Mouse (Mus musculus) heart, adult 9 months (tissue): ENCODE data around the gene Hsp90aa1.
"Not testable (repeated sequence)": the region's sequence is repeated elsewhere in the genome, so short reads cannot be mapped to it uniquely, and the experiment has no call there.

ENCODE experiments used
- DNase-seq, 2 experiments: peaks; one replicate each; pipeline ENCODE4 v3.0.0; 2022; ENCODE audit warnings: low spot score in 2 of 2

Hsp90aa1 gene

GRCm38 (mm10) chr12:110698523-110699170 is 3.9 kb downstream of the Hsp90aa1 start:
- DNase-seq, result no peak

GRCm38 (mm10) chr12:110698080-110698479 is 4.4 kb downstream of the Hsp90aa1 start:
- DNase-seq, result no peak

- DNase-seq, result no peak
These were observed 5.1 kb downstream of the Hsp90aa1 start for GRCm38 (mm10) chr12:110697457-110697856.

GRCm38 (mm10) chr12:110696975-110697400 is 5.5 kb downstream of the Hsp90aa1 start:
- no peak for DNase-seq

GRCm38 (mm10) chr12:110696173-110696974 is 6.2 kb downstream of the Hsp90aa1 start:
- DNase-seq, result peak; percentile 96

GRCm38 (mm10) chr12:110695676-110696171 is 6.8 kb downstream of the Hsp90aa1 start:
- DNase-seq, result peak; percentile 38 to 49

- DNase-seq, result not testable (repeated sequence)
These were observed 9.2 kb downstream of the Hsp90aa1 start for GRCm38 (mm10) chr12:110693378-110693777.

- DNase-seq, result no peak
These were observed 12.4 kb downstream of the Hsp90aa1 start for GRCm38 (mm10) chr12:110689919-110690643.

GRCm38 (mm10) chr12:110688921-110689320 is 13.6 kb downstream of the Hsp90aa1 start:
- DNase-seq, result not testable (repeated sequence)

- DNase-seq, result peak; percentile 46 to 66
These were observed 14.4 kb downstream of the Hsp90aa1 start for GRCm38 (mm10) chr12:110687894-110688734.

GRCm38 (mm10) chr12:110683580-110683979 is 18.9 kb downstream of the Hsp90aa1 start:
- no peak for DNase-seq

GRCm38 (mm10) chr12:110682561-110683299 is 19.8 kb downstream of the Hsp90aa1 start, which contains the start of gene 1700001K19Rik:
1700001K19Rik (minus strand) TSS chr12:110682619.
- DNase-seq, result no peak

GRCm38 (mm10) chr12:110681878-110682277 is 20.6 kb downstream of the Hsp90aa1 start:
- no peak for DNase-seq

- DNase-seq, result peak in 1 of 2 experiments; percentile 27
These were observed 21.3 kb downstream of the Hsp90aa1 start for GRCm38 (mm10) chr12:110681191-110681590.

- DNase-seq, result no peak
These were observed 28.3 kb downstream of the Hsp90aa1 start for GRCm38 (mm10) chr12:110674243-110674642.

- DNase-seq, result no peak
These were observed 35.0 kb downstream of the Hsp90aa1 start for GRCm38 (mm10) chr12:110667466-110668077.

- no peak for DNase-seq
These were observed 40.8 kb downstream of the Hsp90aa1 start for GRCm38 (mm10) chr12:110661746-110662145.

GRCm38 (mm10) chr12:110651464-110651863 is 51.1 kb downstream of the Hsp90aa1 start:
- no peak for DNase-seq

- no peak for DNase-seq
These were observed 52.3 kb downstream of the Hsp90aa1 start for GRCm38 (mm10) chr12:110650241-110650641.
